Mouse (Mus musculus) heart, embryonic 11.5 days (tissue): Measurements from ENCODE around the gene Sucla2. TPM values are rescaled to one million over a fixed set of nuclear protein-coding genes. Genes with fewer than 3 reads are reported as not detected.
"Not testable (repeated sequence)": the region's sequence is repeated elsewhere in the genome, so short reads cannot be mapped to it uniquely, and the experiment has no call there.

Source experiments
- ATAC-seq: fragments of 200-750 bp; cut with Nextera tagmentation; replicated peaks from 2 replicates; pipeline ENCODE4 v1.8.0; 2017; ENCODE audit warnings: moderate library complexity; ENCODE audit not compliant: insufficient number of reproducible peaks, low FRiP score, low TSS enrichment
- H3K27ac ChIP-seq: fragments of 300-500 bp; sonication (generic); 2 replicates; pipeline ENCODE4 v1.5.1; 2014; ENCODE audit warnings: mild to moderate bottlenecking, low read depth, low read length
- H3K27me3 ChIP-seq: fragments of 300-500 bp; sonication (generic); 2 replicates; pipeline ENCODE4 v1.6.1; 2014; ENCODE audit warnings: mild to moderate bottlenecking, low read length, mixed read lengths; ENCODE audit not compliant: control insufficient read depth, insufficient read depth
- H3K36me3 ChIP-seq: fragments of 300-500 bp; sonication (generic); 2 replicates; pipeline ENCODE4 v1.6.1; 2014; ENCODE audit warnings: mild to moderate bottlenecking, low read length, moderate library complexity, mixed read lengths; ENCODE audit not compliant: control insufficient read depth, insufficient read depth
- H3K4me1 ChIP-seq: fragments of 300-500 bp; sonication (generic); 2 replicates; pipeline ENCODE4 v1.6.1; 2014; ENCODE audit warnings: low read length; ENCODE audit not compliant: control insufficient read depth, insufficient read depth
- H3K4me2 ChIP-seq: fragments of 300-500 bp; sonication (generic); 2 replicates; pipeline ENCODE4 v1.6.1; 2014; ENCODE audit warnings: mild to moderate bottlenecking, moderate library complexity
- H3K4me3 ChIP-seq: fragments of 300-500 bp; sonication (generic); 2 replicates; pipeline ENCODE4 v1.5.1; 2014; ENCODE audit warnings: low read depth, low read length
- H3K9ac ChIP-seq: fragments of 300-500 bp; sonication (generic); 2 replicates; pipeline ENCODE4 v1.6.1; 2014; ENCODE audit warnings: mild to moderate bottlenecking, low read depth, low read length, moderate library complexity
- H3K9me3 ChIP-seq: fragments of 300-500 bp; sonication (generic); replicated peaks from 2 replicates; pipeline ENCODE4 v1.6.1; 2016; ENCODE audit warnings: low read length; ENCODE audit not compliant: control insufficient read depth
- WGBS: fragments of 180-500 bp; shearing (Covaris S2); extraction: QIAGEN DNeasy Blood & Tissue Kit; methylation state at CpG from one replicate; pipeline ENCODE4 v1.1.7; 2014; ENCODE audit not compliant: insufficient replicate concordance; 5-methylcytosine and 5-hydroxymethylcytosine counted together
- polyA plus RNA-seq: library from polyadenylated mRNA; unstranded; fragments of >200 nt; fragmentation: Nextera tagmentation; extraction: Ambion mirVana; gene quantifications from 2 replicates; pipeline ENCODE4 v1.2.1, GENCODE M21; 2014

The Sucla2 gene
- polyA plus RNA-seq, 1 experiment from 2014 or later, result 180 TPM

- Histone ChIP-seq H3K9ac (no peak overlapping the region), H3K4me3 (no peak overlapping the region), H3K9me3 (no peaks in the 10 kb centered on the region), H3K27me3 (peaks cover 3% of the 10 kb centered on the region), H3K4me2 (peak overlapping the region; percentile 3; the same call in 1 of the 2 replicates), H3K36me3 (peaks cover 2% of the 10 kb centered on the region), H3K27ac (no peak overlapping the region), H3K4me1 (no peaks in the 10 kb centered on the region; the same call in 1 of the 2 replicates)
- no peak for ATAC-seq
- WGBS, result 23% methylated on average over 11 of the region's 11 CpGs
Measured at GRCm38 (mm10) chr14:73608668-73609481, 83.8 kb downstream of the Sucla2 start.

- 63% methylated on average over 1 of the region's 1 CpGs for WGBS
- not testable (repeated sequence) for H3K4me3 ChIP-seq, ATAC-seq, H3K27me3 ChIP-seq, H3K4me1 ChIP-seq, H3K36me3 ChIP-seq, H3K27ac ChIP-seq, H3K4me2 ChIP-seq, H3K9me3 ChIP-seq, H3K9ac ChIP-seq
Measured at GRCm38 (mm10) chr14:73614961-73615360, 89.8 kb downstream of the Sucla2 start.

DNA sequence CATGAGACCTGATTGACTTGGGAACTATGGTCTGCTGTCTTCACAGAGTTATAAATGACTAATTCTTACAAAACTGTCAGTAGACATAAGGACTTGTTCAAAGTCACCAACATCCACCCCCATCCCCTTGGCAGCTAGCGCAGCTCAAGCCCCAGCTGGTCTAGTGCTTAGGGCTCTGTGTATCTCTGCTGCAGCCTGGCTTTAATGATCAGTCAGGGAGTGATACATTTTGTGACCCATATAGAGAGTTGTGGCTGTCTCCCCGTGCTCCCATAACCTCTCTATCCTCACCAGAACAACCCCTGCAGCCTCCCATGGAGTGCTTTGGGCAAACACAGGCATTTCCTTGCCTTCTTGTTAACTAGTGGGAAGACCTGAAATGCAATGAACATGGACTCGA lies 95.8 kb downstream of the Sucla2 start:
- H3K27me3 ChIP-seq, result no peaks in the 10 kb centered on the region
- 74% methylated on average over 3 of the region's 3 CpGs for WGBS
- ATAC-seq, result no peak
- no peak overlapping the region for H3K9ac ChIP-seq
- H3K4me1 ChIP-seq, result no peaks in the 10 kb centered on the region
- no peak overlapping the region for H3K4me3 ChIP-seq
- H3K27ac ChIP-seq, result no peak overlapping the region
- no peaks in the 10 kb centered on the region for H3K9me3 ChIP-seq
- no peak overlapping the region for H3K4me2 ChIP-seq
- no peaks in the 10 kb centered on the region for H3K36me3 ChIP-seq

DNA sequence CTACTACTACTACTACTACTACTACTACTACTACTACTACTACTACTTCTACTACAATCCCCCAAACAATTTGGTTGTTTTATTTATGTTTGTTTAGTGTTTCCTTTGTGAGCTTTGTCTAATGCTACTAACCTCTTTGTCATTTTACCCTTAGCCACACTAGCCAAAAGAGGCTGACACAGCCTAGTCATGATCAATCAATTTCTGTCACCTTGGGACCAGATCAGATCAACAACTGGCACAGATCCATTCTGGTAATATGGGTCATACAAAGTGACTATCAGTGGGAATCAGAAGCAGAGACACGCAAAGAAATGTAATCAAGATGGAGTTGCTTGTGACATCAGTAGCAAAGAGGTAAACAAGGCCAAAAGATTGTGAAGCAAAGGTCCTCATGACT lies 97.9 kb downstream of the Sucla2 start:
- H3K36me3 ChIP-seq, result no peaks in the 10 kb centered on the region
- no peak for ATAC-seq
- H3K9me3 ChIP-seq, result no peaks in the 10 kb centered on the region
- H3K4me2 ChIP-seq, result no peak overlapping the region
- H3K4me1 ChIP-seq, result no peaks in the 10 kb centered on the region
- H3K4me3 ChIP-seq, result no peak overlapping the region
- H3K9ac ChIP-seq, result no peak overlapping the region
- H3K27me3 ChIP-seq, result no peaks in the 10 kb centered on the region
- WGBS, result 68% methylated on average over 1 of the region's 1 CpGs
- H3K27ac ChIP-seq, result no peak overlapping the region

DNA sequence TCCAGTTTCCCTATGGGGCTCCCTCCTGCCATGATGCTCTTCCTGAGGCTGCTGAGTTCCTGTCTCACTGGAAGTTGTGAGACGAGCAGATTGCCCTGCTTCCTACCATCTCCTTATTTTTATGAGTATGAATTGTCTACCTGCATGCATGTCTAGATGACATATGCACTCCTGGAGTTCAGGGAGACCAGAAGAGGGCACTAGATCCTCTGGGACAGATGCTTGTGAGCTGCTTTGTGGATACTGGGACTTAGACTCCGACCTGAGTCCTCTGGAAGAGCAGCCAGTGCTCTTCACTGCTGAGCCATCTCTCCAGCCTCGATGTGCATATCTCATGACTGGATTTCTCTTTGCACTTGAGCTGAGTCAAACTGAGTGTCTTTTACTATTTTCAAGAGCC lies 100.3 kb downstream of the Sucla2 start:
- Histone ChIP-seq H3K4me1 (no peaks in the 10 kb centered on the region), H3K36me3 (no peaks in the 10 kb centered on the region), H3K9ac (no peak overlapping the region), H3K4me2 (no peak overlapping the region), H3K4me3 (no peak overlapping the region), H3K27ac (no peak overlapping the region), H3K27me3 (no peaks in the 10 kb centered on the region), H3K9me3 (no peaks in the 10 kb centered on the region)
- no peak for ATAC-seq
- WGBS, result 55% methylated on average over 3 of the region's 3 CpGs

- Histone ChIP-seq H3K9me3 (no peaks in the 10 kb centered on the region), H3K36me3 (no peaks in the 10 kb centered on the region), H3K27ac (no peak overlapping the region), H3K4me1 (no peaks in the 10 kb centered on the region), H3K9ac (no peak overlapping the region), H3K4me3 (no peak overlapping the region), H3K4me2 (no peak overlapping the region), H3K27me3 (no peaks in the 10 kb centered on the region)
- WGBS, result 81% methylated on average over 4 of the region's 4 CpGs
- no peak for ATAC-seq
Measured at GRCm38 (mm10) chr14:73631511-73631910, 106.4 kb downstream of the Sucla2 start.

DNA sequence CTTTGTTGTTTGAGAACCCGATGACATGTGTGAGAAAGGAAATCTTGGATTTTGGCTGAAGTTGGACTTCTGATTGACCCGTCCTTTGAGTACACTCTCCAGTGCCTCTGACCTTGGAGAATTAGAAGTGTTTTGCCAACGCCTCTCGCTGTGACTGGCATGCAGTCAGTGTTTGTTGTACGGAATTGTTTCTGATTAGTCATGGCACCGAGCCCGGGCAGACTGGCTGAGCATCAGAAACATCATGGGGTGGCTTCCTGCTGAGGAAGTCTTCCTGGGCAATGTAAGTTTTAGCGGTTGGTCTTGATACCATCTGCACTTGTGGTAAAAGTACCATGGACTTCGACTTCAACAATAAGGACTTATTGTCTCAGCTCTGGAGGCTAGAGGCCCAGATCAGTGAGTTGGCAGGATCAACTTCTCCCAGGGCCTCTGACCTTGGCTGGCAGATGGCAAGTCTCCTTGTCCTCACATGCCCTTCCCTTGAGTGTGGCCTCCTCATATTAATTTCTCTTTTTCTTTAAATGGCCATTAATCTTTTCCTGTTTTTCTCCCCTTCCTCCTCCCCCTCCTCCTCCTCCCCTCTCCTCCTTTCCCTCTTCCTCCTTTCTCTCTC lies 107.6 kb downstream of the Sucla2 start:
- H3K36me3 ChIP-seq, result no peaks in the 10 kb centered on the region
- no peak for ATAC-seq
- no peaks in the 10 kb centered on the region for H3K9me3 ChIP-seq
- no peak overlapping the region for H3K4me2 ChIP-seq
- no peak overlapping the region for H3K9ac ChIP-seq
- 72% methylated on average over 9 of the region's 9 CpGs for WGBS
- H3K27ac ChIP-seq, result no peak overlapping the region
- H3K4me1 ChIP-seq, result no peaks in the 10 kb centered on the region
- no peaks in the 10 kb centered on the region for H3K27me3 ChIP-seq
- H3K4me3 ChIP-seq, result no peak overlapping the region

DNA sequence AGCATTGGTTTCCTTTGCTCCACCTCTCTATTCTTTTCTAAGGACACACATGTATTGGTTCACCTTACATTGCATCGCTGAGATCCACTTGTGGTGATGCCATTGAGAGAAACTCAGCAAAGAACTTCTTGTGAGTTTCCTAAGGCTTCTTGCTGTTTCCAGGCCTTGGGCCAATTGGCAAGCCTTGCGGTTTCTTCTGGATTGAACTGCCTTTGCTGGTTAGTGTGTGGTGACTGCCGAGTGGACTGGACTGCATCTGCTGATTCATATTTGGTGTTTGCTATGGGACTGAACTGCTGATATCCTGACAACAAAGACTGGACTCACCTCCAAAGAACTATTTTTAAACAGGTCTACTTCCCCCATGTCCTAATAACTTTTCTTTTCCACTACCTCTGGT lies 109.2 kb downstream of the Sucla2 start:
- Histone ChIP-seq H3K9me3 (no peaks in the 10 kb centered on the region), H3K4me3 (no peak overlapping the region), H3K36me3 (no peaks in the 10 kb centered on the region), H3K4me2 (no peak overlapping the region), H3K4me1 (no peaks in the 10 kb centered on the region), H3K27me3 (no peaks in the 10 kb centered on the region), H3K9ac (no peak overlapping the region), H3K27ac (no peak overlapping the region)
- WGBS, result 80% methylated on average over 3 of the region's 3 CpGs
- ATAC-seq, result no peak

- H3K9ac ChIP-seq, result no peak overlapping the region
- no peak overlapping the region for H3K27ac ChIP-seq
- ATAC-seq, result no peak
- H3K4me1 ChIP-seq, result no peaks in the 10 kb centered on the region
- H3K9me3 ChIP-seq, result no peaks in the 10 kb centered on the region
- H3K4me2 ChIP-seq, result no peak overlapping the region
- H3K36me3 ChIP-seq, result no peaks in the 10 kb centered on the region
- no peaks in the 10 kb centered on the region for H3K27me3 ChIP-seq
- H3K4me3 ChIP-seq, result no peak overlapping the region
Measured at GRCm38 (mm10) chr14:73637460-73637859, 112.3 kb downstream of the Sucla2 start.
